Mouse (Mus musculus) spleen, adult 2 months (tissue): Measurements from ENCODE around the gene Lep.

Experiments
- CTCF ChIP-seq: fragments of 200-500 bp; IDR thresholded peaks from 2 replicates; pipeline ENCODE4 v1.5.1; 2011; ENCODE audit warnings: mild to moderate bottlenecking, inconsistent platforms; ENCODE audit not compliant: insufficient read depth, insufficient read length, insufficient replicate concordance; ENCODE audit errors: extremely low read depth
- POLR2A ChIP-seq: fragments of 200-500 bp; IDR thresholded peaks from 2 replicates; pipeline ENCODE4 v1.6.1; 2011; ENCODE audit warnings: low read depth, low read length, inconsistent platforms

- TF ChIP-seq CTCF (no peak), POLR2A (no peak)
Observed at GRCm38 (mm10) chr6:29020937-29021336, 39.1 kb upstream of the Lep start.
